Mouse (Mus musculus) small intestine, adult 2 months (tissue): ENCODE results near the gene Spry1.

Experiments used
- CTCF ChIP-seq: fragments of 200-500 bp; IDR thresholded peaks from 2 replicates; pipeline ENCODE4 v1.5.1; 2012; ENCODE audit warnings: low read depth, mild to moderate bottlenecking, control low read depth, inconsistent platforms, low read length, moderate library complexity, mixed read lengths; ENCODE audit not compliant: insufficient replicate concordance, insufficient read length; ENCODE audit errors: extremely low read depth
- POLR2A ChIP-seq: fragments of 200-500 bp; IDR thresholded peaks from 2 replicates; pipeline ENCODE4 v1.6.1; 2012; ENCODE audit warnings: low read depth, mild to moderate bottlenecking, control low read depth, inconsistent platforms, low read length, moderate library complexity

DNA sequence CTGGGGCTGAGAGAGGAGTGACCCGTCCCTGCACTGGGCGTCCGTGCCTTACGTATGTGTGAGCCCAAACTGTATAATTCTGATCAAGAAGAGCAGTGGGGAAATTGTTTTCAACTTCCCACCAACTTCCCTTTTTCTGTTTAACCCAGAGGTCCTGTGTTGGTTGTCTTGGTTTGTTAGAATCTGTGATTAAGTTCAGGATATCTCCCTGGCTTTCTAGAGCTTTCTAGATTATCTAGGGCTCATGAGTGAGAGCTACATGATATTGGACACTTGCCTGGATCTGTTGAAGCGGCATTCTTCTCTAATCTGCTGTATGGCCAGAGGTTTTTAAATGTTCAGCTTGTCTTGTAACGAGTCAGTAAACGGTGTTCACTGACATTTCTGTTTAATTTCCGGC lies 53.8 kb downstream of the Spry1 start:
- TF ChIP-seq POLR2A = no peak
- no peak for TF ChIP-seq CTCF
